Mouse (Mus musculus) liver, adult 2 months (tissue): ENCODE measurements at regions not wholly inside any gene's neighbourhood (a gene's known extent, or its start where the extent isn't known, plus 50 kb on each side); places are given as distances from the start of the nearest gene placed in this dataset.
"Not testable (repeated sequence)": the region's sequence is repeated elsewhere in the genome, so short reads cannot be mapped to it uniquely, and the experiment has no call there.

Experiments used
- CTCF ChIP-seq: fragments of 200-500 bp; IDR thresholded peaks from 2 replicates; pipeline ENCODE4 v1.5.1; 2011; ENCODE audit warnings: low read depth, low read length, control low read depth
- POLR2A ChIP-seq: fragments of 200-500 bp; IDR thresholded peaks from 2 replicates; pipeline ENCODE4 v1.6.1; 2011; ENCODE audit warnings: low read length, control low read depth; ENCODE audit not compliant: insufficient read depth; ENCODE audit errors: extremely low read depth

- not testable (repeated sequence) for TF ChIP-seq POLR2A, CTCF
Measured at GRCm38 (mm10) chr2:94849097-94849496, 411.2 kb upstream of the Api5 start.
